Mouse (Mus musculus): ENCODE data around the gene Arl6ip6. TPM values are rescaled to one million over a fixed set of nuclear protein-coding genes. Genes with fewer than 3 reads are reported as not detected.

Arl6ip6 gene
- total and polyA plus RNA-seq, 3 experiments, result 43.8 to 438 (median 53.1) TPM

DNA sequence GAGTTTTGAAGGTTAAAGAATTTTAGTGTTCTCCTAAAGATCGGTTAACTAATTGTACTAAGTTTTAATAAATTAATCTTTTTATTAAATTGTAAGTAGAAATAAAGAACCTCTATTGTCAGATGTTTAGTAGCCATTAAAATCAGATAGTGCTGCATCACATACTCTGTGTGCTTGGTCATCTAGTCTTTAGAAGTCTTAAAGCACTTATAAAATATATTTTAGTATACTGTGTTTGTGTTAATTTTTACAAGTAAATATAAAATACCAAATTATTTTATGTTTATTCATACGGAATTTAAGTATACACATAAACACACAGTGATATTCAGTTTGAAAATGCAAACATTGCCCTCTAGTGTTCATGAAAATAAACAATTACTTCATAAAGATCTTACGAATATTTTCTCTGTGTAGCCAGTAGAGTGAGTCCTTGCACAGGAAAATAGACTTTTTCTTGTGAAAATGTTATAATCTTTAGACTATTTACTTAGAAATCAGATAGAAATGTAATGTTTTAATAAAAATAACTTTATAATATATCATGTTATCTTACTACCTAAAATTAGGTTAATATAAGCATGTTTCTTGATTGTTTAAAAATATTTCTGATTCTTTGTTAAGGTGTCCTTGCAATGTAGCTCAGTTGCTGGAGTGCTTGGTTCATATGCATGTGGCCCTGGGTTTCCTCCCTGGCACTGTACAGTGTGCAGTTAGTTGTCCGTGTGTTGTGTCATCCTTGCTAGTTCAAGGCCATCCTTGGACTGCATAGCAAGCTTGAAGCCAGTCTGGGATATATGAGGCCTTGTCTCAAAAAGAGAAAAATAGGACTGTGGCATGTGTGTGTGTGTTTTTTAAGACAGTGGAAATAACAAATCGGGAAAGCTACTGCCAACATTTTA, 13.1 kb downstream of the Arl6ip6 start:
- DNase-seq (ENCODE audit: low read depth, low spot score), result peak; percentile 61
- TF ChIP-seq CTCF (IDR thresholded peaks at IDR 0.05 in 2 of 3, conservative IDR thresholded peaks at IDR 0.05 in 1 of 3; ENCODE audit: control insufficient read depth in 1 of 3, insufficient read depth in 1 of 3, low read depth in 2 of 3, low read length in 3 of 3, poor library complexity in 1 of 3, severe bottlenecking in 1 of 3), result peak in 2 of 3 experiments; percentile 8 to 71; a peak in 2 of 6 replicates
- TF ChIP-seq EP300 (IDR thresholded peaks at IDR 0.05; ENCODE audit: low read depth in 1 of 2, low read length in 2 of 2), result no peak
- peak; percentile 49 for TF ChIP-seq RAD21 (IDR thresholded peaks at IDR 0.05; ENCODE audit: low read depth, low read length)
- no peak for TF ChIP-seq ETS1 (IDR thresholded peaks at IDR 0.05; ENCODE audit: low read depth, low read length)
- TF ChIP-seq SMC3 (IDR thresholded peaks at IDR 0.05; ENCODE audit: low read depth, low read length), result peak; percentile 32
- peaks cover 13 to 36% of the 10 kb centered on the region in 2 experiments for H3K36me3 ChIP-seq (ENCODE audit: control insufficient read depth in 1 of 2, insufficient read depth in 2 of 2, low read length in 2 of 2)
- no peak overlapping the region for H3K27ac ChIP-seq (ENCODE audit: control insufficient read depth, low read depth, low read length)
- no peak overlapping the region for H3K9ac ChIP-seq (ENCODE audit: control insufficient read depth, low read depth, low read length, poor library complexity, severe bottlenecking)
- no peaks in the 10 kb centered on the region for H3K9me3 ChIP-seq (replicated peaks; ENCODE audit: insufficient read depth, low read length)
- no peak overlapping the region for H3K4me3 ChIP-seq (ENCODE audit: control insufficient read depth in 1 of 2, insufficient read depth in 1 of 2, low read depth in 2 of 2, low read length in 2 of 2)
- peaks cover 0 to 6% of the 10 kb centered on the region in 2 experiments; a peak in 2 of 4 replicates for H3K4me1 ChIP-seq (ENCODE audit: control insufficient read depth in 1 of 2, insufficient read depth in 2 of 2, low read length in 2 of 2)
- H3K27me3 ChIP-seq (ENCODE audit: control insufficient read depth in 1 of 2, insufficient read depth in 2 of 2, low read length in 2 of 2), result no peaks in the 10 kb centered on the region
- peaks cover 2% of the 10 kb centered on the region; the same call in 1 of the 2 replicates for H3K79me2 ChIP-seq (ENCODE audit: control insufficient read depth, insufficient read depth, low read length, poor library complexity)

DNA sequence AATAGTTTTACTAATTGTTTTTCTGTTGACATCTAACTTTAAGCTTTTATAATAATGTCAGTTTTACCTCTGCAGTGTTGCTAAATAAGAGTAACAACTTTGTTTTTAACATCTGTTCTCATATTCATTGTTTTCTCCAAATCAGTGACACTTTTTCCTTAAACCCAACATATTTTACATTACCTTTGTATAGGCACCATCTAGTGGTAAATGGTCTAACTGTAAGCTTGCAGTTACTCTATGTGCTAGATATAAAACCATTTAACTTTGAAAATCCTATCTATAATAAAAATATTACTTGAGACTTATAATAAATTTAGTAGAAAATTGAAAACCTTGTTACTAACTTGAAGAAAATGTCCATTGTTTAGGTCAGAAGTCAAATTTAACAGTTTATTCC, 15.2 kb downstream of the Arl6ip6 start:
- peaks cover 2% of the 10 kb centered on the region; the same call in 1 of the 2 replicates for H3K79me2 ChIP-seq (ENCODE audit: control insufficient read depth, insufficient read depth, low read length, poor library complexity)

DNA sequence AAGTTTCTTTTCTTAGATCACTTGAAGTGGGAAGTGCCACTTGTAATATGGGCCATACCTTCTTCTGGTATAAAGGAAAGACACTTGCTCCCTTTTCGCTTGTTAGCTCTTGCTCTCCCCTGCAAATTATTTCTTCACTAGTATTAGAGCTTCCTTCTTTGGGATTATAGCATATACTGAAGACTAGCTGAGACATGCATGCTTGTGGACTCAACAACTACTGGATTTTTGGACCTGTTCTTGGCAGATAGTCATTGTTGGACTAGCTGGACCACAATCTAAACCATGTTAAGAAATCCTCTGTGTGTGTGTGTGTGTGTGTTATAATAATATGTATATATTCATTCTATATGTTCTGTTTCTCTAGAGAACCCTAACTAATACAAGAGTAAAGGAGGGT, 22.0 kb downstream of the Arl6ip6 start:
- Histone ChIP-seq H3K9ac (ENCODE audit: control insufficient read depth, low read depth, low read length, poor library complexity, severe bottlenecking) (no peak overlapping the region), H3K9me3 (replicated peaks; ENCODE audit: insufficient read depth, low read length) (no peaks in the 10 kb centered on the region), H3K4me3 (ENCODE audit: control insufficient read depth in 1 of 2, insufficient read depth in 1 of 2, low read depth in 2 of 2, low read length in 2 of 2) (no peak overlapping the region), H3K4me1 (ENCODE audit: control insufficient read depth in 1 of 2, insufficient read depth in 2 of 2, low read length in 2 of 2) (no peaks in the 10 kb centered on the region), H3K27me3 (ENCODE audit: control insufficient read depth in 1 of 2, insufficient read depth in 2 of 2, low read length in 2 of 2) (no peaks in the 10 kb centered on the region), H3K36me3 (ENCODE audit: control insufficient read depth in 1 of 2, insufficient read depth in 2 of 2, low read length in 2 of 2) (peaks cover 0 to 35% of the 10 kb centered on the region in 2 experiments; a peak in 3 of 4 replicates), H3K79me2 (ENCODE audit: control insufficient read depth, insufficient read depth, low read length, poor library complexity) (no peaks in the 10 kb centered on the region), H3K27ac (ENCODE audit: control insufficient read depth, low read depth, low read length) (no peak overlapping the region)
- TF ChIP-seq ZKSCAN1 (IDR thresholded peaks at IDR 0.05; ENCODE audit: low read depth, low read length), result no peak
- TF ChIP-seq ETS1 (IDR thresholded peaks at IDR 0.05; ENCODE audit: low read depth, low read length), result no peak
- TF ChIP-seq E2F4 (IDR thresholded peaks at IDR 0.05; ENCODE audit: borderline replicate concordance, low read depth, low read length), result no peak
- TF ChIP-seq ZMIZ1 (IDR thresholded peaks at IDR 0.05; ENCODE audit: low read depth, low read length), result no peak
- TF ChIP-seq UBTF (IDR thresholded peaks at IDR 0.05; ENCODE audit: borderline replicate concordance, insufficient read depth, low read depth, low read length), result no peak
- no peak for TF ChIP-seq KAT2A (conservative IDR thresholded peaks at IDR 0.05; ENCODE audit: low read depth, low read length)
- TF ChIP-seq TCF12 (IDR thresholded peaks at IDR 0.05; ENCODE audit: low read depth, low read length), result no peak
- DNase-seq (ENCODE audit: low read depth, low spot score), result no peak

More for the DNA sequence above, 15.2 kb downstream of the Arl6ip6 start:
- H3K9me3 ChIP-seq (replicated peaks; ENCODE audit: insufficient read depth, low read length), result no peaks in the 10 kb centered on the region
- H3K4me3 ChIP-seq (ENCODE audit: control insufficient read depth in 1 of 2, insufficient read depth in 1 of 2, low read depth in 2 of 2, low read length in 2 of 2), result no peak overlapping the region
- H3K27me3 ChIP-seq (ENCODE audit: control insufficient read depth in 1 of 2, insufficient read depth in 2 of 2, low read length in 2 of 2), result no peaks in the 10 kb centered on the region
- H3K9ac ChIP-seq (ENCODE audit: control insufficient read depth, low read depth, low read length, poor library complexity, severe bottlenecking), result no peak overlapping the region
- no peak for DNase-seq (ENCODE audit: low read depth, low spot score)
- no peaks in the 10 kb centered on the region for H3K4me1 ChIP-seq (ENCODE audit: control insufficient read depth in 1 of 2, insufficient read depth in 2 of 2, low read length in 2 of 2)
- H3K36me3 ChIP-seq (ENCODE audit: control insufficient read depth in 1 of 2, insufficient read depth in 2 of 2, low read length in 2 of 2), result peaks cover 4 to 48% of the 10 kb centered on the region in 2 experiments; a peak in 3 of 4 replicates
- H3K27ac ChIP-seq (ENCODE audit: control insufficient read depth, low read depth, low read length), result no peak overlapping the region
- peak in 1 of 3 experiments; percentile 12; a peak in 1 of 6 replicates for TF ChIP-seq CTCF (IDR thresholded peaks at IDR 0.05 in 2 of 3, conservative IDR thresholded peaks at IDR 0.05 in 1 of 3; ENCODE audit: control insufficient read depth in 1 of 3, insufficient read depth in 1 of 3, low read depth in 2 of 3, low read length in 3 of 3, poor library complexity in 1 of 3, severe bottlenecking in 1 of 3)
- no peak for TF ChIP-seq JUND (IDR thresholded peaks at IDR 0.05; ENCODE audit: low read depth, low read length)
- no peak; the same call in none of the 2 replicates for TF ChIP-seq RAD21 (IDR thresholded peaks at IDR 0.05; ENCODE audit: low read depth, low read length)

All from MEL (cell line).